Mouse (Mus musculus) B cell, adult (primary cell): ENCODE data around the gene Perm1. TPM values are rescaled to one million over a fixed set of nuclear protein-coding genes. Genes with fewer than 3 reads are reported as not detected.

ENCODE experiments used
- total RNA-seq: library from RNA; stranded (reverse); gene quantifications from 4 replicates; pipeline ENCODE4 v1.2.4, GENCODE M21; 2023; ENCODE audit not compliant: inconsistent age

Gene Perm1
- total RNA-seq: 0.32 to 0.58 TPM (median 0.39 TPM) in 3 of 4 replicates, not detected in the other

DNA sequence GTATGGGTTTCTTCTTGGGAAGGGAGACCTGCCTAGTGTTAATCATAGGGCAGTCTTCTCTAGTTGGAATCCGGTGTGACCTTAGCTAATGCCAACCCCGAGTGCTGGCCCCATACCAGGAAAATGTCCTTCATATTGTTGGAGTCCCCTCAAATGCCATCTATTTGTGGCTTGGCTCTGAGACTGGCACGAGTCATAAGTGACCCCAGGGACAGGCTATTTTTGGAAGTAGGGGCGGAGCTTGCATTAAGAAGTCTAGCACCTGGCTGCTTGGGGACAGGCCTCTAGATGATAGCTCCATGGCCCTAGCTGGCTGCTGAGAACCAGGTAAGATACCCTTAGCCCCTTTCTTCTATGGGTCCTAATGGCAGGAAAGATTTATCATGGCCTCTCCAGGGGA is at the start of gene Perm1:
Gene Perm1, plus strand, starts transcription at position 220 of the 400 bp plus-strand sequence.

DNA sequence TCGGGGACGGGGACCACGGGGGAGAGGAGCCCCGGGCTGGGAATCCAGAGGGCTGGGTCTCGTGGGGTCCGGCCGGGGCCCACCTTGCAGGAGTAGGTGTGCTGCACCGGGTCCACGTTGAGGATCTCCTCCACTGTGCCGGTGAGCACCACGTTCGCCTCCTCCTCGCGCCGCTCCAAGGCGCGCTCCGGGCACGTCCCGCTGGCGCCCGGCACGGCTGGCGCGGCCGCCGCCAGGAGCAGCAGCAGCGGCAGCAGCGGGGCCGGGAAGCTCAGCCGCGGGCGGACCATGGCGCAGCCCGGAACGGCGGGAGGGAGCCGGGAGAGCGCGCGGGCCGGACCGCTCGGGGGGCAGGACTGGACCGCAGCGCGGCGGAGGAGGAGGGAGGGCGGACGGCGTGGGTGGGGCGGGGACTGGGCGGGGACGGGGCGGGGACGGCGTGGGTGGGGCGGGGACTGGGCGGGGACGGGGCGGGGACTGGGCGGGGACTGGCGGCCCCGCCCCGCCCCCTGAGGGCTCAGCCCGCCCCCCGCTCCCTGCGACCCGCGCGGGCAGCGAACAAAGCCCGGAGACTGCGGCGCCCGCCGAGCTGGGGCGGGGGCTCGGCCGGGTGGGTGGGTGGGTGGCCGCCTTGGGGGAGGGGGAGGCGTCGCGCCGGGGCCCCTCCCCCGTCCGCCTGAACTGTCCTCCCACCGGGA is 18.4 kb upstream of the Perm1 start, which contains the start of gene Agrn:
Gene Agrn, minus strand, starts transcription at position 358 of the 698 bp plus-strand sequence.

DNA sequence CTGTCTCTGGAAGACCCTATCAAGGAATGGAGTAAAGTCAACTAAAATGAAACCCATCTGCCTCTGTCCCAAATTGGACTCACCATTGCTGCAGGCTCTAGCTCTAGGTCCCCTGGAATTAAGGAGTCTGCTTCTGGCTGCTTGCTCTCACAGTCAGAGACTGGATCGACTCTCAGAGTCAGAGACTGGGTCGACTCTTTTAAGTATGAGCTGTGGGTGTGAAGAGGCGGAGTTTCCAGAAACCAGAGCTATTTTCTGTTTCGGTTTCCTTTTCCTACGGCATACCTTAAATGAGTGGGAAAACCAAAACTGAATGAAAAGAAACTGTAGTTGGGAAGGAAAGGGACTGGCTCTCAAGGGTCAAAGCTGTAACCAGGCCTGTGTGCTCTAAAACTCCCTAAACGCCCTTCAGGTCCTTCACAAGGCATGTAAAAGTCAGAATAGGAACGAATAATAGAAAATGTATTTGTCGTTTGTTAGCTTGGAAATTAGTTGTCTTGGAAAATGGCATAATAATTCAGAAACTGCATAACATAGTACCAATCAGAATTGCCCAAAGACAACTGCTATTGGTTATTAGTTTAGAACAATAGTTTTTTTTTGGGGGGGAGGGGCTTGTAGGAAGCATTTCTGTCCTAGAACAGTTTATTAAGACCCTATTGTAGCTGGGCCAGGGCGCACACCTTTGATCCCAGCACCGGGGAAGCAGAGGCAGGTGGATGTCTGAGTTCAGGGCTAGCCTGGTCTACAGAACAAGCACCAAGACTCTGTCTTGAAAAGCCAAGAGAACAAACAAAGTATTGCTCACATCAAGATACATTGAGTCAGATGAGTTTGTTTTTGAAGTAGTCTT is 14.8 kb upstream of the Perm1 start, which contains the start of gene Isg15:
Gene Isg15, minus strand, starts transcription at position 196 of the 853 bp plus-strand sequence.

DNA sequence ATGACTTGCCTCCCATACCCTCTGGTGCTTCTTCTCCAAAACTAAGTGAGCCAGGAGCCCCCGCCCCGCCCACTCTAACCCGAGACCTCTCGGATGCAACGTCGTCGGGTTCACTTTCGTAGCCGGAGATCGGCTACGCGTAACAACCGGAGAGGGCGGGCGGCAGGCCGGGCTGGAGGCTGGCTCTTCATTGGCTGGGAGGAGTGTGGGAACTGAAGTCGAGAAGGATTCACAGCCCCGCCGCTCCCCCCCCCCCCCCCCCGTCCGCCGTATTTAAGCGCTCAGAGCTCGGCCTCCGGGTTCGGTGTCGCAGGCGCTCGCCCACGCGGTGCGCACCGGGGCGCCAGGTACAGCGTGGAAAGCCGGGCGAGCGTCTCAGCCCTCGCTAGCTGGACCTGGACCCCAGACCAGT is 12.7 kb upstream of the Perm1 start, which contains the start of gene AW011738:
Gene AW011738, plus strand, starts transcription at position 304 of the 412 bp plus-strand sequence.

DNA sequence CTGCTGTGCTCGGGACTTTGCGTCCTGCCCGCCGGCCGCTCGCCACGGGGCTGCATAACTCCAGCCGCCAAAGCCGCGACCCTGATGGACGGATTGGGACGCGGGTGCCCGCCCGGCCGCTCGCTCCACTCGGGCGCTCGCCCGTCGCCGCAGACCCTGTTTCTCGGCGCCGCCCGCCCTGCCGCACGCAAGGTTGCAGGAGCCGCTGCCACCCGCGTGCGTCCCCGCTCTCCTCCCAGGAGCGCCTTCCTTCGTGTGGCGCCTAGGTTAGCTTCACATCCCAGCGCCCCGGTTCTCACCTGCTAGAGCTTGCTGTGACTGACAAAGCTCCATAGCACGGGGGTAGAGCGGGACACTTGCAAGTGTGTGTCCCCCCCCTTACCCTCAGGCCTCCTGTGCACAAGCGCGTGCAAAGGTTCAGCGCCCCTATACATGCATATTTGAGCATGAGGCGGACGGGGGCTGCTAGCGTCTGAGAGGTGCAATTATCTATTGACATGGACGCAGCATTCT is 19.1 kb downstream of the Perm1 start, which contains the start of gene Plekhn1:
Gene Plekhn1, minus strand, starts transcription at position 157 of the 513 bp plus-strand sequence.

DNA sequence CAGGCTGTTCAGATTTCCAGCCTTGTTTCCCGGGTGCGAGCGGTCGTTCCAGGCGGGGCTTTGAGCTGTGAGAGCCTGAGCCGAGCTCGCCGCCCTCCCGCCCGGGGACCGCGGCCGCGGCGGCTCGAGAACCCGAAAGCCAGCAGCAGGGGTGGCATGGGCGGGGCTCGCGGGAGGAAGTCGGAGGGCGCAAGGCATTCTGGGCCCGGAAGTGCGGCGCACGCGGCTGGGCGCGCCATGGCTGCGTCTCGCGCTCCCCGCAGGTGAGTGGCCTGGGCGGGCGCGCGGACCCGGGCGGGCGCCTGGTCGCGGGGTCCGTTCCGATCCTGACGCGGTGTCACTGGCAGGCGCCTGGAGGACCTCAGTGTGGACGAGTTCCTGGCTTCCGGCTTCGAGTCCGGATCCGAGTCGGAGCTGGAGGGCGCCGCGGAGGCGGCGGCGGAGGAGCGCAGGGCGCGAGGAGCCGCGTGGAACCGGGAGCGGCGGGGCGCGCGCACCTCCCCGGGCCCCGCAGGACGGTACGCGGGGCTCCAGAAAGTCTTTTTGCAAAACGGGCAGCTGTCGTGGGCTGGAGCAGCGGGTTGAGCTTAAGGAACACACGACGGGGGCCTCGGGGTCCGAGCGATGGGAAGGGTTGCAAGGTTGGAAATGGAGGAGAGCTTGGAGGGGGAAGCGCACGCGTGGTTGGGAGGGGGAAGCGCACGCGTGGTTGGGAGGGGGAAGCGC is 20.3 kb downstream of the Perm1 start, which contains the start of gene Noc2l:
Gene Noc2l, plus strand, starts transcription at position 203 of the 726 bp plus-strand sequence.

DNA sequence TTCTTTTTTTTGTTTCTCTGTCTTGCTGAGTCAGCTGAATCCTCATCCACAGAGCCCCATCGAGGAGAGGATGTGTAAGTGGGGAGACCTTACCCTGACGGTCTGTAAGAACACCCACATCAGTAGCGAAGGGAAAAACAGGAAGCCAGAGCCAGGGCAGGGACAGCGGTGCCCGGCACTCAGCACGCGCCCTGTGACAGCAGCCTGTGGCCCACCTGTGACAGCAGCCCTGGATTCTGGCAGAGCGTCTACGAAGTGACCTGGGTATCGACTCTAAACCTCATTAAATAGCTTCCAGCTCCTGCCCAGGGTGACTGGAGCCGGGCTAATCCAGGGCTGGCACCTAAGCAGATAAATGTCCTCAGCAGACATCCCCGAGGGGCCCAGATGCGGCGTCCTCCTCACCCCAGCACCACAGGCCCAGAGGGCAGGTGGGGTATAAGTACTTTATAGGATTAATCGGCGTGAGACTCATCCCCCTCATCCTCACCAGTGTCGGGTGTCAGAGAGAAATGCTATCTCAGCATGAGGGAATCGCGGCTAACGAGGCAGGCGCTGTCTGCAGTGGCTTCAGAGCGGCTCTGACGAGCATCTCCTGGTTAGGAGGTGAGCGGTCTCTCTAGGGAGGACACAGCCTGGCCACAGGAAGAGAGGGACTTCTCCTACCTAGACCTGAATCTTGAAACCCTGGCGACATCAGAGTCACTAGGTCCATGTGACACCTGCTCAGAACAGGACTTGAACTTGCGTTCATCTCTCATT is 39.6 kb downstream of the Perm1 start, which contains the start of gene Samd11:
Gene Samd11, minus strand, starts transcription at position 580 of the 762 bp plus-strand sequence.

Other genes starting within 250 kb of the Perm1 start
- 2.3 to 3.4 TPM (median 2.8 TPM) in 4 replicates for gene B3galt6, start 223.2 kb upstream of the Perm1 start, total RNA-seq
- 120 to 134 TPM (median 127 TPM) in 4 replicates for gene Sdf4, start 223.0 kb upstream of the Perm1 start, total RNA-seq
- 6.0 to 9.5 TPM (median 7.1 TPM) in 4 replicates for gene Tnfrsf4, start 202.0 kb upstream of the Perm1 start, total RNA-seq
- 13.5 to 16.3 TPM (median 14.2 TPM) in 4 replicates for gene Tnfrsf18, start 189.7 kb upstream of the Perm1 start, total RNA-seq
- gene Ttll10, start 156.5 kb upstream of the Perm1 start, total RNA-seq: not detected in 4 replicates
- gene 9430015G10Rik, start 105.9 kb upstream of the Perm1 start, total RNA-seq: 49.2 to 80.5 TPM (median 61.4 TPM) in 4 replicates
- gene Rnf223, start 85.4 kb upstream of the Perm1 start, total RNA-seq: 0.67 to 1.3 TPM (median 0.90 TPM) in 4 replicates
- gene Agrn, start 18.4 kb upstream of the Perm1 start, total RNA-seq: 2.6 to 4.3 TPM (median 3.5 TPM) in 4 replicates
- 5.4 to 10.8 TPM (median 7.2 TPM) in 4 replicates for gene Isg15, start 15.1 kb upstream of the Perm1 start, total RNA-seq
- gene AW011738, start 12.6 kb upstream of the Perm1 start, total RNA-seq: 8.0 to 11.2 TPM (median 9.5 TPM) in 4 replicates
- gene Plekhn1, start 19.0 kb downstream of the Perm1 start, total RNA-seq: 39.6 to 41.2 TPM (median 39.8 TPM) in 4 replicates
- gene Noc2l, start 20.1 kb downstream of the Perm1 start, total RNA-seq: 91.6 to 108 TPM (median 97.3 TPM) in 4 replicates
- gene Samd11, start 39.8 kb downstream of the Perm1 start, total RNA-seq: 6.6 to 11.7 TPM (median 9.7 TPM) in 4 replicates
- not detected in 4 replicates for gene Vmn2r-ps159, start 115.2 kb downstream of the Perm1 start, total RNA-seq